Mouse (Mus musculus) G1E (cell line): ENCODE measurements around the gene Prkca.

ENCODE experiments used
- CTCF ChIP-seq: IDR thresholded peaks from 2 replicates; pipeline ENCODE4 v1.5.1; 2012; ENCODE audit warnings: low read depth, low read length, inconsistent platforms, mixed read lengths
- GATA1 ChIP-seq: IDR thresholded peaks from 2 replicates; pipeline ENCODE4 v1.6.1; 2012; ENCODE audit warnings: borderline replicate concordance, low read length, inconsistent platforms, mixed read lengths
- TAL1 ChIP-seq: conservative IDR thresholded peaks from 2 replicates; pipeline ENCODE4 v1.6.1; 2012; ENCODE audit warnings: low read depth, low read length, inconsistent platforms, mixed read lengths

- TF ChIP-seq CTCF (no peak), TAL1 (no peak), GATA1 (no peak)
Measured at GRCm38 (mm10) chr11:107903966-107904605, 439.6 kb downstream of the Prkca start.
